Mouse (Mus musculus): Measurements from ENCODE around the gene Sox13. TPM values are rescaled to one million over a fixed set of nuclear protein-coding genes. Genes with fewer than 3 reads are reported as not detected.

Gene Sox13
- polyA plus RNA-seq, 1 experiment, result 189 TPM

DNA sequence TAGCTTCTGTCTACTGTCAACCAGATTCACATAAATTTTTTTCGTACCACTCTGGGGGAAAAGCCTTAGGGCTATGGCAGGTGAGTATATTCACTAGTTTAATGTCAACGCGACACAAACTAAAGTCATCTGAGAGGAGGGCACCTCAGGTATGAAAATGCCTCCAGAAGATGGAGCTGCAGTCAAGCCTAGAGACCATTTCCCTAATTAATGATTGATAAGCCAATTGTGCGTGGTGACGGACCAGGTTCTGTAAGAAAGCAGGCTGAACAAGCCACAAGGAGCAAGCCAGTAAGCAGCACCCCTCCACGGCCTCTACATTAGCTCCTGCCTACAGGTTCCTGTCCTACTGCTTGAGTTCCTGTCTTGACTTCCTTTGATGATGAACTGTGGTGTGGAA, 63.2 kb downstream of the Sox13 start:
- H3K4me3 ChIP-seq (ENCODE audit: low read depth, low read length), result no peak overlapping the region
- H3K27me3 ChIP-seq (ENCODE audit: control insufficient read depth, insufficient read depth, low read length), result peaks cover 12% of the 10 kb centered on the region
- TF ChIP-seq POLR2A (IDR thresholded peaks at IDR 0.05; ENCODE audit: low read depth, low read length) (no peak), CTCF (IDR thresholded peaks at IDR 0.05; ENCODE audit: extremely low read depth, insufficient read length, insufficient replicate concordance, low read depth, low read length) (no peak)
- H3K27ac ChIP-seq (ENCODE audit: insufficient read depth, low read depth, low read length), result no peak overlapping the region
- H3K4me1 ChIP-seq (ENCODE audit: control insufficient read depth, insufficient read depth, insufficient read length, low read length), result peaks cover 8% of the 10 kb centered on the region
- 88% methylated on average over 6 of the region's 6 CpGs for WGBS
- H3K36me3 ChIP-seq (ENCODE audit: control insufficient read depth, insufficient read depth, low read length), result no peaks in the 10 kb centered on the region

DNA sequence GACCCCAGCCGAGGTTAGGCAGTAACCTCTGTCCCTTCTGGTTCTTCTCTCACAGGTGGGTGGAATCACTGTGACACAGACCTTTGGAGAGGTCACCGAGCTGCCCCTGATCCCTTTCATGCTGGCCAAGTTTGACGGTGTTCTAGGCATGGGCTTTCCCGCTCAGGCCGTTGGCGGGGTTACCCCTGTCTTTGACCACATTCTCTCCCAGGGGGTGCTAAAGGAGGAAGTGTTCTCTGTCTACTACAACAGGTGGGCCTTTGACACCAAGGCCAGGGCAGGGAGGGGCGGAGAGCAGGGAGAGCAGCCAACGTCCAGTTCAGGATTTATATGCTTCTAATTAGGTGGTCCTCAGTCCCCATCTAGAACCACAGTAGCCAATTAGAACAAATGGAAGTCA, 67.8 kb downstream of the Sox13 start:
- no peak overlapping the region for H3K4me3 ChIP-seq (ENCODE audit: low read depth, low read length)
- 63% methylated on average over 8 of the region's 8 CpGs for WGBS
- no peak for TF ChIP-seq POLR2A (IDR thresholded peaks at IDR 0.05; ENCODE audit: low read depth, low read length)
- TF ChIP-seq CTCF (IDR thresholded peaks at IDR 0.05; ENCODE audit: extremely low read depth, insufficient read length, insufficient replicate concordance, low read depth, low read length), result no peak
- H3K4me1 ChIP-seq (ENCODE audit: control insufficient read depth, insufficient read depth, insufficient read length, low read length), result no peaks in the 10 kb centered on the region; the same call in 1 of the 2 replicates
- H3K27me3 ChIP-seq (ENCODE audit: control insufficient read depth, insufficient read depth, low read length), result no peaks in the 10 kb centered on the region
- H3K27ac ChIP-seq (ENCODE audit: insufficient read depth, low read depth, low read length), result no peak overlapping the region
- no peaks in the 10 kb centered on the region for H3K36me3 ChIP-seq (ENCODE audit: control insufficient read depth, insufficient read depth, low read length)

DNA sequence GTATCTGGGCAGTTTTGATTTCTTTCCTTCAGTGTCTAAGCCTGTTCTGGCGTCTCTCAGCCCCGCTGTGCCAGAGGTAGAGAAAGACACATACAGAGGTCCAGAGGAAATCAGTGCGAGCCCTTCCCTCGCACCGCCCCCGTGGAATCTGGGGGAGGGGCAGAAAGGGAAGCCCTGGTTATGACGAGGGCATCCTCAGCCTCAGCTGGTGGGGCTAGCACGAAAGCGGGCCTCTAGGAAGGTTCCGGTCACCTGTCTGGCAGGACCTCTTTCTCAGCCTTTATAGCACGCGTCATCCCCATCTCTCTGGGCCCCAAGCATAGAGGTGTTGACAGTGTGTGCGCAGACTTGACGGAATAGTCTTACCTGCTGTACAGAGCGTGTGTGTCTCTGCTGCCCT, 68.3 kb downstream of the Sox13 start:
- Histone ChIP-seq H3K27ac (ENCODE audit: insufficient read depth, low read depth, low read length) (no peak overlapping the region), H3K4me3 (ENCODE audit: low read depth, low read length) (no peak overlapping the region), H3K36me3 (ENCODE audit: control insufficient read depth, insufficient read depth, low read length) (no peaks in the 10 kb centered on the region), H3K4me1 (ENCODE audit: control insufficient read depth, insufficient read depth, insufficient read length, low read length) (no peaks in the 10 kb centered on the region; the same call in 1 of the 2 replicates), H3K27me3 (ENCODE audit: control insufficient read depth, insufficient read depth, low read length) (no peaks in the 10 kb centered on the region)
- TF ChIP-seq POLR2A (IDR thresholded peaks at IDR 0.05; ENCODE audit: low read depth, low read length) (no peak), CTCF (IDR thresholded peaks at IDR 0.05; ENCODE audit: extremely low read depth, insufficient read length, insufficient replicate concordance, low read depth, low read length) (no peak)
- WGBS, result 67% methylated on average over 15 of the region's 15 CpGs

DNA sequence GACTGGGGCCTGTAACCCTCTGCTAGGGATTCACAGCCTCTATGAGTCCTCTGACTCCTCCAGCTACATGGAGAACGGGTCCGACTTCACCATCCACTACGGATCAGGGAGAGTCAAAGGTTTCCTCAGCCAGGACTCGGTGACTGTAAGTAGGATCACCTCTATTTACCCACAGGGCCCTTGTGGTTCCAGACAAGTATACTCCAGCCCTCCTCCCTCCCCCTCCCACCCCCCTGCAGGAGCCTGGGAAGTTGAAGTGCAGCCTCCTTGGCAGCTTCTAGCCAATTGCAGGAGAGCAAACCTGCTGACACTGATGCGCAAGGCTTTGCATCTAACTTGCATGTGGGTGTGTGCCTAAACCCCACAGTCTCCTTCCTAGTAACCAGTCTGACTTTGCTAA, 68.7 kb downstream of the Sox13 start:
- no peak overlapping the region for H3K27ac ChIP-seq (ENCODE audit: insufficient read depth, low read depth, low read length)
- TF ChIP-seq CTCF (IDR thresholded peaks at IDR 0.05; ENCODE audit: extremely low read depth, insufficient read length, insufficient replicate concordance, low read depth, low read length) (no peak), POLR2A (IDR thresholded peaks at IDR 0.05; ENCODE audit: low read depth, low read length) (no peak)
- no peaks in the 10 kb centered on the region; the same call in 1 of the 2 replicates for H3K4me1 ChIP-seq (ENCODE audit: control insufficient read depth, insufficient read depth, insufficient read length, low read length)
- no peaks in the 10 kb centered on the region for H3K36me3 ChIP-seq (ENCODE audit: control insufficient read depth, insufficient read depth, low read length)
- no peak overlapping the region for H3K4me3 ChIP-seq (ENCODE audit: low read depth, low read length)
- H3K27me3 ChIP-seq (ENCODE audit: control insufficient read depth, insufficient read depth, low read length), result no peaks in the 10 kb centered on the region
- WGBS, result 66% methylated on average over 5 of the region's 5 CpGs

DNA sequence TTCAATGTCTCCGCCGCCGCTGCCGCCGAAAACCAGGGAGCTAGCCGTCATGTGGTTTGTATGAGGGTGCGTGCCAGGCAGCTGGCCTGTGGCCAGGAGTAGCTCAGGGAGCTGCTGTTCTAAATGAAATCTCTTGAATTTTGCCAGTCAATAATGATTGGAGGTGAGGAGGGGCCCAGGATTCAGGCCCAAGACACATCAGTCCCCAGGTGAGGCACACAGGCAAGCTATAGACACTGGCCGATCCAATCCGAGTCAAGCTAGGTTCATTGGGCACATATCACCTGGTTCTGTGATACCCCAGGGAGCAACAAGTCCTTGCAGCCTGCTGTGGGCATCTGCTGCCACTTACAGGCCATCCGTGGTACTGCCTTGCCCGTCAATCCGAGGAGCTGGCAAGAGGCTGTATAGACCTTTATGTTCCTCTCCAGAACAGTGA, 70.8 kb downstream of the Sox13 start:
- Histone ChIP-seq H3K4me1 (ENCODE audit: control insufficient read depth, insufficient read depth, insufficient read length, low read length) (peaks cover 1% of the 10 kb centered on the region; the same call in 1 of the 2 replicates), H3K4me3 (ENCODE audit: low read depth, low read length) (no peak overlapping the region), H3K36me3 (ENCODE audit: control insufficient read depth, insufficient read depth, low read length) (no peaks in the 10 kb centered on the region), H3K27me3 (ENCODE audit: control insufficient read depth, insufficient read depth, low read length) (no peaks in the 10 kb centered on the region), H3K27ac (ENCODE audit: insufficient read depth, low read depth, low read length) (no peak overlapping the region)
- TF ChIP-seq POLR2A (IDR thresholded peaks at IDR 0.05; ENCODE audit: low read depth, low read length), result no peak
- TF ChIP-seq CTCF (IDR thresholded peaks at IDR 0.05; ENCODE audit: extremely low read depth, insufficient read length, insufficient replicate concordance, low read depth, low read length), result peak; percentile 97
- WGBS, result 23% methylated on average over 12 of the region's 12 CpGs

DNA sequence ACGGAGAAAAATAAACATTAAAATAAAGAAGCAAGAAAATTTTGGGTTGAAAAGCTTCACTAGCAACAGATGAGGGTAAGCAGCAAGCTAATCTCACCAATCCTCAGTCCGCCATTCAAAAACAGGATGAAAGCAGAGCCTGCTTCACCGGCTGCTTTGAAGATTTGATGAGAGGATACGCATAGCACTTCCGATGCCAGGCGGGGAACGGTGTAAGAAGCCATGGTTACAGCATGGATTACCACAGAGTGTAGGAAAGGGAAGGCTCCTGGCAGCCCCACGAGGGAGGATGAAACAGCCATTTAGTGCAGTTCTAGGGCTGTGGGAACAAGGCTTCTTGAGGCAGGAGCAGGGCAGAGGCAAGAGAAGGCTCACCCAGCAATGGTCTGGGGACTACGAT, 72.4 kb downstream of the Sox13 start:
- WGBS, result 63% methylated on average over 9 of the region's 9 CpGs
- TF ChIP-seq CTCF (IDR thresholded peaks at IDR 0.05; ENCODE audit: extremely low read depth, insufficient read length, insufficient replicate concordance, low read depth, low read length) (no peak), POLR2A (IDR thresholded peaks at IDR 0.05; ENCODE audit: low read depth, low read length) (no peak)

DNA sequence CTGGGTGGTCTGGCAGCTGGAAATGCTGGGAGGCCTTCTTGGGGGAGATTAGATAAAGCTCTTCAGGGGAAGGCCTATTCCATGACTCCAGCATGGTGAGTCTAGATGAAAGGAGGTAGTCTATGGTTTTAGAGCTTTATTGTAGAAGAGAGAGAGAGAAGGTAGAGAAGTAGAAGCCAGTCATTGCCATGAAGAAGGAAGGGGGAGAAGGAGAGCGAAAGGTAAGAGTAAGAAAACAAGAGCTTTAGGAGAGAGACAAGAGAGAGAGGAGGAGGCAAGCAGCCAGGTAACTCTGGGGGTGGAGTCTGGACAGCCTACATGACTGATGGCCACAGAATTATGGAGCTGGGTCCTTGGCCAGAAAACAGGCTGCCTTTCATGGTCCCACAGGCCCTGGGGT, 74.0 kb downstream of the Sox13 start, which contains the start of gene Ren1:
Gene Ren1, plus strand, starts transcription at position 301 of the 400 bp plus-strand sequence.
- Histone ChIP-seq H3K4me1 (ENCODE audit: control insufficient read depth, insufficient read depth, insufficient read length, low read length) (peaks cover 24% of the 10 kb centered on the region), H3K27me3 (ENCODE audit: control insufficient read depth, insufficient read depth, low read length) (no peaks in the 10 kb centered on the region), H3K27ac (ENCODE audit: insufficient read depth, low read depth, low read length) (no peak within 1 kb of the TSS), H3K36me3 (ENCODE audit: control insufficient read depth, insufficient read depth, low read length) (no peaks in the 10 kb centered on the region), H3K4me3 (ENCODE audit: low read depth, low read length) (no peak within 1 kb of the TSS)
- WGBS, result 97% methylated on average over 1 of the region's 1 CpGs
- no peak for TF ChIP-seq POLR2A (IDR thresholded peaks at IDR 0.05; ENCODE audit: low read depth, low read length)
- no peak for TF ChIP-seq CTCF (IDR thresholded peaks at IDR 0.05; ENCODE audit: extremely low read depth, insufficient read length, insufficient replicate concordance, low read depth, low read length)

More for the DNA sequence above, 72.4 kb downstream of the Sox13 start:
- H3K4me1 ChIP-seq (ENCODE audit: control insufficient read depth, insufficient read depth, insufficient read length, low read length), result peaks cover 13% of the 10 kb centered on the region; the same call in 1 of the 2 replicates
- no peaks in the 10 kb centered on the region for H3K36me3 ChIP-seq (ENCODE audit: control insufficient read depth, insufficient read depth, low read length)
- no peak overlapping the region for H3K27ac ChIP-seq (ENCODE audit: insufficient read depth, low read depth, low read length)
- H3K4me3 ChIP-seq (ENCODE audit: low read depth, low read length), result no peak overlapping the region
- H3K27me3 ChIP-seq (ENCODE audit: control insufficient read depth, insufficient read depth, low read length), result no peaks in the 10 kb centered on the region

Data from small intestine, adult 2 months (tissue).